Mouse (Mus musculus): Measurements from ENCODE around the gene Cmtm2a.

GRCm38 (mm10) chr8:104340233-104341105 is 47.5 kb upstream of the Cmtm2a start:
- peak; percentile 3; the same call in 1 of the 2 replicates for TF ChIP-seq CTCF (conservative IDR thresholded peaks at IDR 0.05; ENCODE audit: low read length)
- no peak for TF ChIP-seq POU5F1 (IDR thresholded peaks at IDR 0.05; ENCODE audit: borderline replicate concordance, low read length)
- no peak for TF ChIP-seq NANOG (IDR thresholded peaks at IDR 0.05; ENCODE audit: borderline replicate concordance, low read length)
